ENCODE assay signal across 9 mouse cellular contexts in genomic region chr7:44303346-44304340, GRCm38 (mm10). TPM values are rescaled to one million over a fixed set of nuclear protein-coding genes. Genes with fewer than 3 reads are reported as not detected.
DNase-seq lines count a peak whose midpoint lies in the region; ATAC-seq lines count a peak whose summit lies in the region.
"Had no signal": no experiment of that assay in that cellular context is flagged by ENCODE, and none has a peak within 500 bp of the region (broad histone marks: within the 10 kb centered on the region; RNA-seq: fewer than 3 reads in every experiment).

No protein-coding gene starts in this region.

- peak; percentile 14 for DNase-seq in kidney, adult 9 months
- no peak for DNase-seq in kidney, postnatal 14 days
- DNase-seq in adrenal gland, postnatal 14 days = no peak
- DNase-seq in yolk sac, embryonic 10.5 days (ENCODE audit: low spot score) = no peak
- DNase-seq in embryo, embryonic 9.5 days (ENCODE audit: extremely low spot score) = no peak

- WGBS in hindbrain, embryonic 12.5 days = 87% methylated on average over 14 of the region's 14 CpGs
- WGBS in midbrain, embryonic 13.5 days = 85% methylated on average over 14 of the region's 14 CpGs

- H3K9me3 ChIP-seq in hindbrain, embryonic 12.5 days (replicated peaks) = no peaks in the 10 kb centered on the region
- H3K9me3 ChIP-seq in midbrain, embryonic 13.5 days = no peaks in the 10 kb centered on the region

- no peaks in the 10 kb centered on the region for H3K4me1 ChIP-seq in brown adipose tissue, adult 24 weeks (ENCODE audit: control insufficient read depth, insufficient read depth, insufficient read length, low read length)
- peaks cover 13% of the 10 kb centered on the region for H3K4me1 ChIP-seq in hindbrain, embryonic 12.5 days
- peaks cover 20% of the 10 kb centered on the region for H3K4me1 ChIP-seq in midbrain, embryonic 13.5 days (replicated peaks)

- no peak overlapping the region for H3K27ac ChIP-seq in brown adipose tissue, adult 24 weeks (replicated peaks; ENCODE audit: low read depth, low read length)
- H3K27ac ChIP-seq in hindbrain, embryonic 12.5 days = peak overlapping the region; percentile 96
- H3K27ac ChIP-seq in midbrain, embryonic 13.5 days = peak overlapping the region; percentile 97

- no peaks in the 10 kb centered on the region for H3K36me3 ChIP-seq in hindbrain, embryonic 12.5 days
- no peaks in the 10 kb centered on the region for H3K36me3 ChIP-seq in midbrain, embryonic 13.5 days

- ATAC-seq in hindbrain, embryonic 12.5 days (ENCODE audit: low FRiP score) = no peak
- no peak for ATAC-seq in midbrain, embryonic 13.5 days

- peak overlapping the region; percentile 78 for H3K4me3 ChIP-seq in brown adipose tissue, adult 24 weeks (ENCODE audit: insufficient read depth, low read depth, low read length)
- peak overlapping the region; percentile 55 for H3K4me3 ChIP-seq in hindbrain, embryonic 12.5 days
- H3K4me3 ChIP-seq in midbrain, embryonic 13.5 days (replicated peaks) = peak overlapping the region; percentile 74

- H3K4me2 ChIP-seq in hindbrain, embryonic 12.5 days (replicated peaks) = peak overlapping the region; percentile 63
- H3K4me2 ChIP-seq in midbrain, embryonic 13.5 days (replicated peaks) = peak overlapping the region; percentile 75

- peak overlapping the region; percentile 87 for H3K9ac ChIP-seq in hindbrain, embryonic 12.5 days
- peak overlapping the region; percentile 94 for H3K9ac ChIP-seq in midbrain, embryonic 13.5 days (replicated peaks)

- H3K27me3 ChIP-seq in hindbrain, embryonic 12.5 days = peaks cover 12% of the 10 kb centered on the region; the same call in 1 of the 2 replicates
- H3K27me3 ChIP-seq in midbrain, embryonic 13.5 days = 0 out of 2 replicates have a peak, but pooled peaks cover 12% of the 10 kb centered on the region

RNA-seq across cellular contexts. Expression of gene Clec11a, which starts 3.1 kb away (rescaled TPM):
- 1.4 and 1.8 TPM in 2 replicates for polyA plus RNA-seq in brown adipose tissue, adult 24 weeks (2012; ENCODE audit: insufficient read depth, insufficient read length, missing spikeins)
- polyA plus RNA-seq in hindbrain, embryonic 12.5 days (2016; fragmentation: Nextera tagmentation; extraction: Ambion mirVana) = 2.0 and 2.9 TPM in 2 replicates
- polyA plus RNA-seq in midbrain, embryonic 13.5 days (2015; fragmentation: Nextera tagmentation; extraction: Ambion mirVana) = 3.7 and 4.0 TPM in 2 replicates
- total RNA-seq in adrenal gland, postnatal 14 days (2021) = 3.4 and 3.6 TPM in 2 replicates

RNA-seq across cellular contexts. Expression of gene Shank1, which starts 6.4 kb away (rescaled TPM):
- polyA plus RNA-seq in brown adipose tissue, adult 24 weeks (2012; ENCODE audit: insufficient read depth, insufficient read length, missing spikeins) = 0.59 and 1.0 TPM in 2 replicates
- 12.5 and 12.8 TPM in 2 replicates for polyA plus RNA-seq in hindbrain, embryonic 12.5 days (2016; fragmentation: Nextera tagmentation; extraction: Ambion mirVana)
- polyA plus RNA-seq in midbrain, embryonic 13.5 days (2015; fragmentation: Nextera tagmentation; extraction: Ambion mirVana) = 26.0 and 26.4 TPM in 2 replicates
- total RNA-seq in adrenal gland, postnatal 14 days (2021) = 7.6 and 8.0 TPM in 2 replicates

RNA-seq across cellular contexts. Expression of gene Gm15517, which starts 42.4 kb away (rescaled TPM):
- polyA plus RNA-seq in brown adipose tissue, adult 24 weeks (2012; ENCODE audit: insufficient read depth, insufficient read length, missing spikeins) = not detected in 2 replicates
- polyA plus RNA-seq in hindbrain, embryonic 12.5 days (2016; fragmentation: Nextera tagmentation; extraction: Ambion mirVana) = not detected in 2 replicates
- not detected in 2 replicates for polyA plus RNA-seq in midbrain, embryonic 13.5 days (2015; fragmentation: Nextera tagmentation; extraction: Ambion mirVana)
- total RNA-seq in adrenal gland, postnatal 14 days (2021) = not detected in 2 replicates

RNA-seq across cellular contexts. Expression of gene Acp4, which starts 46.5 kb away (rescaled TPM):
- not detected in 2 replicates for polyA plus RNA-seq in brown adipose tissue, adult 24 weeks (2012; ENCODE audit: insufficient read depth, insufficient read length, missing spikeins)
- polyA plus RNA-seq in hindbrain, embryonic 12.5 days (2016; fragmentation: Nextera tagmentation; extraction: Ambion mirVana) = not detected in 2 replicates
- 0.09 TPM in 1 of 2 replicates, not detected in the other for polyA plus RNA-seq in midbrain, embryonic 13.5 days (2015; fragmentation: Nextera tagmentation; extraction: Ambion mirVana)
- total RNA-seq in adrenal gland, postnatal 14 days (2021) = not detected in 2 replicates
- polyA plus RNA-seq: brain, embryonic 14.5 days had no signal

RNA-seq across cellular contexts. Expression of gene 2410002F23Rik, which starts 57.1 kb away (rescaled TPM):
- 5.5 and 5.7 TPM in 2 replicates for polyA plus RNA-seq in brown adipose tissue, adult 24 weeks (2012; ENCODE audit: insufficient read depth, insufficient read length, missing spikeins)
- 182 and 196 TPM in 2 replicates for polyA plus RNA-seq in hindbrain, embryonic 12.5 days (2016; fragmentation: Nextera tagmentation; extraction: Ambion mirVana)
- polyA plus RNA-seq in midbrain, embryonic 13.5 days (2015; fragmentation: Nextera tagmentation; extraction: Ambion mirVana) = 205 and 217 TPM in 2 replicates
- total RNA-seq in adrenal gland, postnatal 14 days (2021) = 95.5 and 102 TPM in 2 replicates
